Mouse (Mus musculus) induced T-regulatory cell, adult 2 months (primary cell): Measurements from ENCODE around the gene Sec14l4.
A peak's percentile ranks its signal among the peaks of the same experiment; 100 is the strongest.

Source experiments
- DNase-seq: peaks from one replicate; pipeline ENCODE4 v3.0.0-alpha.2; 2012; ENCODE audit warnings: low read depth

Gene Sec14l4

DNA sequence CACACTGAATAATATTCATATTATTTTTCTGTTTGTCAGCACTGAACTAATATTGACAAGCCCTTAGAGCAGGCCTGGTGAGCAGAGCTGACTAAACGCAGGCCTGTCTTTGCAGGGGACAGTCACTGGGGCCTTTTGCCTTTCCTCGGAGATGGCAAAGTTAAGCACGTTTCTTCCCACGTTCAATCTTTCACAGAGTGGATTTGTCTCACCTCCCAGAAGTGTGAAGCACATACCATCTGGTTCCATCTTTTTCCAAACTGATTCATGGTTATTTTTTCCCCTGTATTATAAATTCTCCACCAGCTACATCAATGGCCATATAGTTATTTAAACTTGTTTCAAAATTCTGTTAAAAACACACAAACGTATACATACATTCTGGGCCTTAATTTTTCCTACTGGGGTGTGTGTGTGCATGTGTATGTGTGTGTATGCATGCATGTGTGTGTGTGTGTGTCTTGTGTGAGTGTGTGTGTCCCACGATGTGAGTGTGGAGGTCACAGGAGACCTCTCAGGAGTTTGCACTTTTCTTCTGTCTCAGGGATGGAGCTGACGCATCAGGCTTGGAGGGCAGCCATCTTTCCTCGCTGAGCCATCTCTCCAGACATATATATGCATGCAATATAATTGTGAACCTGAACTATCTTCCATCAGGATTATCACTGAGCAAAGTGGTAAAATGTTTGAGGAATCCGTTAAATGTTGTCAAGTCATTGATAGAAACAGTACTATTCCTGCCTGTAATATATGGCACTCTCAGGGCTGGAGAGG, 3.5 kb upstream of the Sec14l4 start:
- no peak for DNase-seq

DNA sequence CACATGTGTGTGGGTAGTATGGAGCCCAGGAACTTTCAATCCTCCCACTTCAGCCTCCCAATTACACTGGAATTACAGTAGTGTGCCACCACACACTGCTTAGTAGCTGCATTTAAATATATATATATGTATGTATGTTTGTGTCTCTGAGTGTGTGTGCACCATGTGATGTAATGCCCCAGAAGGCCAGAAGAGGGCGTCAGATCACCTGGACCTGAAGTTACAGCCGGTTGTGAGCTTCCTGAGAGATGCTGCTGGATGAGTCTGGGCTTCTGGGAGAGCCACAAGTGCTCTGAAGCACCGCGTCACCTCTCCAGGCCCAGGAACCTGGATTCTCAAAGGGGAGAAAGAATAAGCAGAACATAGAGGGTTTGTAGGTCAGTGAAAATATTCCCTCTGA, 1.9 kb upstream of the Sec14l4 start:
- no peak for DNase-seq

DNA sequence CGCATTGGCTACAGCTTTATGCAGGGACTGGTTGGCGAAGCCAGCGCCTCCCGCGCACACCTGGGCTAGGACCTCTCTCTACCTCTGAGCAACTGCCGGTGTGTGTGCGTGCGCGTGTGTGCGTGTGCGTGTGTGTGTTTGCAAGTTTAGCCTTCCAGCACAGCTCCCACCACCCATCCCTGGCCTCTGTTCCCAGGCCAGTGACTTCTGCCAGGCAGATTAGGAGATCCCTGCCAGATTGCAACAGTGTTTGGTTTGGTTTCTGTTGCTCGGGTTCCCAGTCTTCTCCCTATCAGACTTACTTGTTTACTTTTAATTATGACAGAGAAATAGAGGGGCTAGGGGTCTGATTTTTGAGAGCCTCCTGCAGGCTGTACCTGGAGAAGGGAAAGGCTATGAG, 699 bp downstream of the Sec14l4 start:
- DNase-seq: no peak

DNA sequence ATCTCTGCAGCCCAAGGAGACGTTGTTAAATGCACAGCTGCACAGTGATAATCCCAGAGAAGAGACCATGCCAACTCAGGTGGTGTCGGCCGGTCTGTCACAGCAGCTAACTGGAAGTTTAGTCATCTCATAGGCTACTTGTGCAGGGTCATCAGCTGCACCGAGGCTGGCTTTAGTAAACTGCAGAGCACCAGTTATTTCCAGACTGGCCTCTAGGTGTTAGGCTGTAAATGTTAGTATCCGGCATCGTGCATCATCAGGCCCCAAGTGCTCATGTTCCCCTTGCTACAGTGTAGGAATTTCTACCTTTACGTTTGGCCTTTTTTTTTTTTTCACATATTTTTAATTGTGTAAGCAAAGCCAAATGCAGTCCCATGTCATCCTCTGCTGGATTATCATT, 2.2 kb downstream of the Sec14l4 start:
- DNase-seq: no peak

DNA sequence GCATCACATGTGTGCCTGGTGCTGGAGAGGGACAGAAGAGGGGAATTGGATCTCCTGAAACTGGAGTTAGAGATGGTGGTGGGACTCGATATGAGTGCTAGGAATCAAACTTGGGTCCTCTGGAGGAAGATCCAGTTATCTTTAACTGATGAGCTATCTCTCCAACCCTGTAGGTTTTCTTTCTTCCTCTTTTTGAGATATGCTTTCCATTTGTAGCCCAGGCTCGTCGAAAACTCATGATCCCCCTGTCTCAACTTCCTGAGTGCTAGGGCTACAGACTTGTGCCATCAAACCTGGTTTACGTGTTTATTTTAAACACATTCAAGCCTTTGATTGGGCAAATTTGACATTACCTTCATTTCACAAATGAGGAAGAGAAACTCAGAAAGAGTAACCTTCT, 2.9 kb downstream of the Sec14l4 start:
- DNase-seq: no peak

DNA sequence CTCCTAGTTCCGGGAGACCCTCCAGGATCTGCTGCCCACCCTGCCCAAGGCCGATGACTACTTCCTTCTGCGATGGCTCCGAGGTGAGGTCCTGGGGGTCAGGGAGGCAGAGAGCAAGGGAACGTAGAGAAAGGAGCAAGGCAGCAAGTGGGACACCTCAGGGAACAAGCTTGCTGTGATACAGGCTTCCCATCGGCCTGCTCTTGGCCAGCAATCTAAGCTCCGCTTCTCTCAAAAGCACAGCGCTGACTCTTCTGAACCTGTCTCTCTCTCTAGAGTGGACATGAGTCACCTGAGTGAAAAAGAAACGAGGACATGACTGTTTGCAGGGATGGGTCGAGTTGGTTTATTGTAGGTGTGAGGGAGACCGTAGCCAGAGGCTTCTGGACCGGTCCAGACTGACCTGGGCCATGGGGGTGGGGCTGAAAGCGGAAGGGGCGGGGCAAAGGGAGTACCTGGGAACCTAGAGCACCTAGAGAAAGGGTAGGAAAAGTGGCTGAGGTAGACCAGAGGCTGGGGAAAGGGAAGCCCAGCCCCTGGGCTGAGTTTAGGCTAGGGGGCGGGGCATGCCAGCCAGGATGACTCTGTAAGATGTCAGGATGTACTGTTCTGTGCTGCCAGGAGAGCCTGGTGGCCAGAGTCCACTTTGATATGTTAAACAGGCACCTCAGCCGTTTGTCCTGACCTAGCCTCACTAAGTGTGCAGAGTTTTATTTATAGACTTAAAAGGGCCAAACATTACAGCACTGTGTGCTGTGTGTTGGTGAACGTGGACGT, 4.0 kb downstream of the Sec14l4 start:
- no peak for DNase-seq

DNA sequence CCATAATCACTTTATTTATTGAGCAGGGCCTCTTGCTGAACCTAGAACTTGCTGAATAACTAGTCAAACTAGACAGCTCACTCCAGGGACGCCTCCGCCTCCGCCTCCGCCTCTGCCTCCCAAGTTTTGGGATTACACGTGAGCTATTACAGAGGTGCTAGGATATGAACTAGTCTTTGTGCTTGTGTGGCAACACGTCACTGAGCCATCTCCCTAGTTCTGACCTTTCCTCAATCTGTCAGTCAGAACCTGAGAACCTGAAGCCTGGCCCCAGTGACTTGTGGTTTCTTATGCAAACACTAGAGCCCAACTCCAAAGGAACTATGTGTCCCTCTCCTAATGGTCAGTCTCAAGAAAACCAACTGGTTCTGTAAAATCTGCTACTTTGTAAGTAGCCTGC, 4.7 kb downstream of the Sec14l4 start:
- no peak for DNase-seq

DNA sequence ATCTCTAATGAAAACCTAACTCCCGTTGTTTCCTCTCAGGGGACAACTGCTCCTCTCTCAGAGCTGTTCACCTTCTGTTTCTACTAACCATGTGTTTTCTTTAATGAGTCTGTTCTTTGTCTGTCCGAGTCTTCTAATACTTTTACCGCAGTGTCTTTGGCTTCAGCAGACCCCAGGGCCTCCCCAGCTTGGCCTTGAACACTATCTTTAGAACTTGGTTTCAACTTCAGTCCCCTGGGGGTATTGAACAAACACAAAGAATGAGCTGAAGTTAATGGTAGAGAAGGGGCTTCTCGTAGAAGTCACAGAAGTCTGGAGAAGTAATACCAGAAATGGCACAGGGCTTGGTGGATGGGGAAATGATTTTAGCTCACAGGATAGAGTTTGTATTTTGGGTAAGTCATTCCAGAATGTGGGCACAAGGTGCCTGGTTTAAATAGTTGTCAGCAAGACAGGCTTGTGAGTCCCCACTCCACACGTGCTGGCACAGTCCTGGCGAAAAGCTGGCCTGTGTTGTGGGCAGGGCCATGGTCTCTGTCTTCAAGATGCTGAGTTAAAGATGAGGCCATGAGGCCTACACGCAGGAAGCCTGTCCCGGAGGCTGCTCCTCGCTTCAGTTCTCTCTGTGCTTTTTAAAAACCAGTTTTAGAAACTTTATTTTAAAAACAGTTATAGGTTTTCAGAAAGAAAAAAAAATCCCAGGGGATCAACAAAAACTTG, 5.3 kb downstream of the Sec14l4 start:
- no peak for DNase-seq

DNA sequence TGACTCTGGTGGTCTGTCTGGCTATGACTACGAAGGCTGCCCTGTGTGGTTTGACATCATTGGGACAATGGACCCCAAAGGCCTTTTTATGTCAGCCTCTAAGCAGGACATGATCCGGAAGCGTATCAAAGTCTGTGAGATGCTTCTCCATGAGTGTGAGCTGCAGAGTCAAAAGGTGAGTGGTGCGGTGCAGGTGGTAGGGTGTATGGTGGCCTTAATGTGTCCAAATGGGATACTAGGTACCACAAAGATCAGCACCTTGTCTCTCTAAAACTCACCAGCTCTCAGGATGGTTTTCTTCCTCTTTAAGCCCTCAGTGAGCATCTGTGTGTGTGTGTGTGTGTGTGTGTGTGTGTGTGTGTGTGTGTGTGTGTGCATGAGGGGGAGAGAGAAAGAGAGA, 8.7 kb downstream of the Sec14l4 start:
- DNase-seq: no peak

DNA sequence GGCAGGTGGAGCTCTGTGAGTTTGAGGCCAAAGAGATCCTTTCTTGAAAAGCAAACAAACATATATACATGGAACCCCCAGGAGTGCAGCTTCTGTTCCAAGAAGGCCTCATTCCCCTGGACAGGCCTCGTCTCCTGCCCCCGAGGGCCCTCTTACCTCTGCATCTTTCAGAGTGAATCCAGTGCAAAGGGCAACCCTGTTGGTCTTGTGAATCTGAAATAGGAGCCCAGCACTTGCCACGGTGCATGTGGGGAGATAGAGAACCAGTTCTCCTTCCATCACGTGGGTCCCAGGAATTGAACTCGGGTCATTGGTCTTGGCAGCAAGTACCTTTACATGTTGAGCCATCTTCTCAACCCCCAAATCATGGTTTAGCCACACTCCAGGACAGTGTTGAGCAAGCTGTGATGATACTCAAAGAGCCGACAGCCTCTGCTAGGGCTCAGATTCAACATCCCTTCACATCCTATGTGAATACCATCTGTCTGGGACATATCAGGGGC, 9.9 kb downstream of the Sec14l4 start:
- no peak for DNase-seq

DNA sequence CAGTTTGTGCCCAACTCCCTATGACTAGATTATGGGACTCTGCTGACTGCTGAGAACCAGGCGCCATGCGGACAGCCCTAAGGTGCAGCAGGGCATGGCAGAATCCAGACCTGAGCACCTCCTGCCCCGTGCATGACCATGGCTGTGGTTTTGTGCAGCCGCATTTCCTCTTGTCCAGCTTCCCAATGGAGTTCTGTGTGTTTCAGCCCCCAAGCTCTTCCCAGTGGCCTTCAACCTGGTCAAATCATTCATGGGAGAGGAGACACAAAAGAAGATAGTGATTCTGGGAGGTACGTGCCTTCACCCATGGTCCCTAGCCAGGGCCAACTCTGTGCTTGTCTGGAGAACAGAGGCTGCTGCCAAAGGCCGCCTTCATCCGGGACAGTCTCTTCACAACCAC, 11.8 kb downstream of the Sec14l4 start:
- DNase-seq: no peak

DNA sequence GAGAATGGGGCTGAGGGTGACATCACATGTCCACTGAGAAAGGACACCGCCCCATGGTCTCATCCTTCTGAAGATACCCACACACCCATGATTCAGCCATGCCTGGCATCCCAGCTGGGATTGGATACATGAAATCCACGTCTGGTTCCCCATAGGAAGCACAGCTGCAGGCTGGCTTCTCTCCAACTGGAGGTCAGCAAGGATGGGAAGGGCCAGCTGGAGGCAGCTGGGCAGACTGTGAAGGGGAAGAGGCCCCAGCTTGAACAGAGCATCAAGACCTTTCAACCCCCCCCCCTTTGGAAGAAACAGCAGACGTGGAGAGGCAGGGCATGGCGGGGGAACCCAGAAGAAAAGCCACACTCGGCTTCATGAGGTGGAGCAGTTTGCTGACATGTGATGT, 15.3 kb downstream of the Sec14l4 start:
- no peak for DNase-seq

DNA sequence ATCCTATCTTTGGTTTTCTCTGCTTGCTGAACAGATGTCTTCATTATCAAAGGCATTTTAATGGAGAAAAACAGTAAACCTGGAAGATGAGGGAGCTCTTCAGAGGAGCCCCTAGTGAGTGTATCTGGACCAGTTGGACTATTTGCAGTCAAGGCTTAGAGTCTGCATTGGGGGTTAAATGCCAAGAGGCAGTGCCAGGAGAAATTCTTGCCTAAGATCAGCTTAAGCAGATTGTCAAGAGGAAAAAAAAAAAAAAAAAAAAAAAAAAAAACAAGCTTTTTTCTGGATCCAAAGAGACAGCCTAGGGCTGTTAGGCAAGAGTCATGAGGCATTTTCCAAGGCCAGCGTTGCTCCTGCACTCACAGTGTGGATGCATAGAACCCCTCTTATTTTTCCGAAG, 16.5 kb downstream of the Sec14l4 start:
- DNase-seq: no peak

DNA sequence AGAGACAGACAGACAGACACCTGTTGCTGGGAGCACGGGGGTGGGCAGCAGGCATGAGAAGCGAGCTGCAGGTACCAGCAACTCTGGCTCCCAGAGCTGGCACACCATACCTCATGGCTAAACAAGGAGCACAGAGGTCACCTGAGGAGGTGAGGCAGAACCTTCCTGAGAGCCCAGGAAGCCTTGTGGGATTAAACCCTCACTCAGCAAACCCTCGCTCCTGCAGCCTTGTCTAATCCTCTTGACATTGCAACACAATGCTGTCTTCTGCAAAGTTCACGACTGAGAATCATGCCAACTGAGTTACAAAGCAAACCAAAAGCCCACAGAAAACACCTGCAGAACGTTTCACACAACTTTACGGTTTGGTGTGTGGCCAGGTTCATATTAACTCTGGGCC, 17.2 kb downstream of the Sec14l4 start:
- DNase-seq: no peak

DNA sequence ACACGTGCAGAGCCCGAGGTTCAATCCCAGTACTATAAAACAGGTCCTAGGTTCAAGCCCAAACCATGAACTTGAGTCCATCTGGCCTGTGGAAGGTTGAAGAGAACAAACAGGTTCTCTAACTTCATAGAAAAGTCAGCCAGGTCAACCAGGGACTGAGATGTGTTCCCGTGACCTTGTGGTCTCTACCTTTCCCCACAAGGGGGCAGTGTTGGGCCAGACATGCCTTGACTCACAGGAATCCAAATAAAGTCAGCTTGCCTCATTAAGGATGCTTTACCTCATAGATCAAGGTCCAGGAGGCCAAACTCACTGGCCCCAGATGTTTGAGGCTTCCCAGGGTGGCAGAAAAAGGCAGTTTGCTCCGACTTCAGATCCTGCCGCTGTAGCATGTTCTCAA, 22.3 kb downstream of the Sec14l4 start:
- DNase-seq: peak; percentile 84

DNA sequence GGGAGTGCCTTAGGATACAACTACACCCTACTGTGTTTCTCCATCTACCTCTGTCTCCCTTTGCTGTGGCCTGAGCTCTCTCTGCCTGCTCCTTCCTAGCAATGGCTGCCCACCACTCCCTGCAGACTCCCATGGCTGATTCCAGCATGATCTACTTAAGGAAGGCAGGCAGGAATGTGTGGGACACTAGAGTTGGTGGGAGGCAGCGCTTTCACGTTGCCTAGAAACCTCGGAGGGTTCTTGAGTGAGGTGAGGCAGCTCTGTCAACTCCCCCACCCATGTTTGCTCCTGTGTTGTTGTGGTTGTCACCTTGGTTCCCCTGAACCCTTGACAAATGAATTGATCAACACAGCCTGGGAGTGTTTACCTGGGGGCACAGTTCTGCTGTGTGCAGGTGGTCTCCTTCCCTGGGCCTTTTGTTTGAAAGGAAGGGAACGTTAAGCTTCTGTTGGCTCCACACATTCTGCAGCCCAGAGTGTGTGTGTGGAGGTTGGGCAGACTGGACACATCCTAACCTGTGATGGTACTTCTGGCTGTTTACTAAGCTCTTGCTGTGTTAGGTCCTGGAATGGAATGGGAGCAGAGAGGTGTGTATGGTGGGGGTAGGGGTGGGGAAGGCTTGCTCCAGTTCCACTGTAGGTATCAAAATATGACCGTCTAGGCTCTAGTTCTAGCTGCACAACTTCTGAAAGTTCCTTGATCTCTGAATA, 29.8 kb downstream of the Sec14l4 start:
- DNase-seq: no peak

DNA sequence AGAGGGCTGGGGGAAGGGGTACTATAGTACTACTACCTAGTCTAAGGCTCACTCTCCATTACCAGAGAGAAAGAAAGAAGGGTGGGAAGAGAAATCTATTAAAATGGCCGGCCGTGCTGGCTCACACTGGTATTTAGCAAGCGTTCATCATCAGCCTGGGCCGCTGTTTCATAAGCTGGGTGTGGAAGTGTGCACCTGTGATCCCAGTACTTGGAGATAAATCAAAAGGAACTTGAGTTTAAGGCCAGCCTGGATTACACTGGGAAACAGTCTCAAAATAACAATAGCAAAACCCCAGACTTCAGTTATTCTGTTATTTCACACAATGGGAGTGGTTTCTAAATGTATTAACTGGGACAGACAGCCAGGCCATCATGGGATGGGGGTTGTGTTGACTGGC, 31.3 kb downstream of the Sec14l4 start:
- DNase-seq: no peak

DNA sequence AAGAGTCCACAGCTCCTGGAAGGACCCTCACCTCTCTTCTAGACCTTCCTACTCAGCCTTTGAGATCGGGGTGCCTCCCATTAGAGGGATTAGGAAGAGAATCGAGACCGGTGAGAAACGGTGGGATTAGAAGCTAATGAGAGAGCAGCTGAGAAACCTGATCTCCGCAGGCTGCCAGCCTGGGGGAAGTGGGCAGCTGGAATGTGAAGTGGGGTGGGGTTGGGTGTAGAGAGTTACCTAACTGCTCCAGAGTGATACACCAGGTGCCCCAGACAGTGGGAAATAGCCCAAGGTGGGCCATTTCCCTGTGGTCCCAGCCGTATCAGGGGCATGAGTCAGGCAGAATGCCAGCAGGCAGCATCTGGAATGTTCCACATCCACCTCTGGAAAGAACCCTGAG, 31.7 kb downstream of the Sec14l4 start:
- no peak for DNase-seq

DNA sequence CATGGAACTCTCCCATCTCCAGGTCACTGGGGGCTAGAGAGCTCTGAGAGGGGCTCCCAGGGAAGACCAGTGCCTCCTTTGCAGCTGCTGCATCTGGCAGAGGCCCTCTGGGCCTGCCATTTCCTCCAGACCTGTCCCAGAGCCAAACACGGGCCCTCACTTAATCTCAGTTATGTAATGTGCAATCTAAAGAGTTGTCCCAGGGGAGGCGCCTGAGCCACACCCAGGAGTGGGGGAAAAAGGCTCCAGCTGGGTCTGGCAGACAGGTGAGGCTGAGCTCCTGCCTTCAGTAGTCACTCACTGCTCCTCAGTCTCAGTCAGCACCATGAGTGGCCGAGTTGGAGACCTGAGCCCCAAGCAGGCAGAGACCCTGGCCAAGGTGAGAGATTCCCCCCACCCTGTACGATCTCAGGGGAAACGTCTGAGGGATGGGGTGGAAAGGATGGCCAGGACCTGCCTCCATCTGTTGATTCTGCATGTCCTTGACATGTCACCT, 33.4 kb downstream of the Sec14l4 start, which contains the start of gene Sec14l3:
Gene Sec14l3, plus strand, starts transcription at position 215 of the 496 bp plus-strand sequence.
- no peak for DNase-seq

DNA sequence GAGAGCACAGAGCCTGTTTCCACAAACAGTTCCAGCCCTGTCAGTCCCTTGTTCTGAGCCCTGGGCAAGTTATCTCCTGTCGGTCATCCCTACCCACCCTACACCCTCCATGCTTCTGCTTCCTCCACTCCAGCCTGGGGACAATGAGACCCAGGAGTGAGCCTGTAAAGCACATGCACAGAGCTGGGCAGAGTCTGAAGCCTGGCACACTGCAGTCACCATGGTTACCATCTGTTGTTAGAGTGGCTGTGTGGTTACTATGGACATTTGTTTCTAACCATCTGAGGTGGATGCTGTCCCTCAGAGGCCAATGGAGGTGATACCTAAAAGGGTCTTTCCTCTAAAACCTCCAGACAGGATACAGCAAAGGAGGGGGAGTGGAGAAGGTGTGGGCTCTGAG, 38.4 kb downstream of the Sec14l4 start:
- DNase-seq: no peak

DNA sequence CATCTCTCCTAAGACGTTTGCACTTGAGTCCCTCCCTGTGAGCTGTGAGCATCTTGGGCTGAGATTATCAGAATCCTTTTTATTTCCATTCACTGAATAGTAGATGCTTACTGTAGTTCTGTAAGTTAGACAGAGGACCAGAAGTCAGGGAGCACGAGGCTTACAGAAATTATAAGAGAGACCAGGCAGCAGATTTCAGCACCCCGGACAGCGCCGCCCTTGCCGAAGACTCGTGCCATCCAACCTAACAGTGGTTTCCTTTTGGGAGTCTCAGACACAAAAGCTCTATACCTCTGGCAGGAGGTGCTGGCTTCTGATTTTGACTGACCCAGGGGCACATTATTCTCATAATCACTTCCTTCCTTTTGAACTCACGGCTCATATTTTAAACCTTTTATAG, 45.4 kb downstream of the Sec14l4 start:
- peak; percentile 64 for DNase-seq
